Mouse (Mus musculus) hindbrain, embryonic 13.5 days (tissue): ENCODE measurements around the gene Il13. TPM values are rescaled to one million over a fixed set of nuclear protein-coding genes. Genes with fewer than 3 reads are reported as not detected.

ENCODE experiments used
- ATAC-seq: fragments of 200-750 bp; cut with Nextera tagmentation; 2 replicates; pipeline ENCODE4 v1.8.0; 2017; ENCODE audit warnings: moderate TSS enrichment; ENCODE audit not compliant: low FRiP score
- H3K27ac ChIP-seq: fragments of 300-500 bp; sonication (generic); 2 replicates; pipeline ENCODE4 v1.5.1; 2015; ENCODE audit warnings: inconsistent platforms, mild to moderate bottlenecking, moderate library complexity
- H3K27me3 ChIP-seq: fragments of 300-500 bp; sonication (generic); 2 replicates; pipeline ENCODE4 v1.6.1; 2015; ENCODE audit warnings: mild to moderate bottlenecking, inconsistent platforms
- H3K36me3 ChIP-seq: fragments of 300-500 bp; sonication (generic); 2 replicates; pipeline ENCODE4 v1.6.1; 2015; ENCODE audit warnings: mild to moderate bottlenecking, inconsistent platforms
- H3K4me1 ChIP-seq: fragments of 300-500 bp; sonication (generic); replicated peaks from 2 replicates; pipeline ENCODE4 v1.6.1; 2015; ENCODE audit warnings: inconsistent platforms
- H3K4me2 ChIP-seq: fragments of 300-500 bp; sonication (generic); 2 replicates; pipeline ENCODE4 v1.6.1; 2015; ENCODE audit warnings: inconsistent platforms, mild to moderate bottlenecking, moderate library complexity
- H3K4me3 ChIP-seq: fragments of 300-500 bp; sonication (generic); 2 replicates; pipeline ENCODE4 v1.5.1; 2015; ENCODE audit warnings: mild to moderate bottlenecking, inconsistent platforms
- H3K9ac ChIP-seq: fragments of 300-500 bp; sonication (generic); 2 replicates; pipeline ENCODE4 v1.6.1; 2015; ENCODE audit warnings: mild to moderate bottlenecking, inconsistent platforms
- H3K9me3 ChIP-seq: fragments of 300-500 bp; sonication (generic); 2 replicates; pipeline ENCODE4 v1.6.1; 2016; ENCODE audit warnings: inconsistent platforms
- WGBS: fragments of 180-500 bp; shearing (Covaris S2); methylation state at CpG from one replicate; pipeline ENCODE4 v1.1.7; 2015; 5-methylcytosine and 5-hydroxymethylcytosine counted together
- polyA plus RNA-seq: library from polyadenylated mRNA; unstranded; fragments of >200 nt; fragmentation: Nextera tagmentation; extraction: Ambion mirVana; gene quantifications from 2 replicates; pipeline ENCODE4 v1.2.1, GENCODE M21; 2015

The Il13 gene
- polyA plus RNA-seq, 1 experiment from 2014 or later: not detected

DNA sequence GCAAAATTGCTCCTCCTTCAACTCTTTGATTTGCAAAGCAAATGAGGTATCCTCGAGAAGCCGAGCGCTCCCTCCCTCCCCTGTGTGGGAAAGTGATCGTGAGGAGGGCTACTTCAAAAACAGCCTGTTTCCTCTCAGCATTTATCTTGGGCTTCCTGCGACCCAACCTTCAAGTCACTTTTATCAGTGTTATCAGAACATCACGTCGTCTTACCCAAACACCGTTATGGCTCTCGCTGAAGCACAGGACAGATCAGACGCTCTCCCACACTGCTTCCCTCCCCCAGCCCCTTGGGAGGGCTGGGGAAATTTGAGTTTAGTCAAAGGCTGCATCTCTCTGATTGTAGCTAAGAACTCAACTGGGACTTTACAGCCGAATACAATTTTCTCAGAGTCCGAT lies 28.9 kb downstream of the Il13 start:
- peaks cover 9% of the 10 kb centered on the region for H3K4me1 ChIP-seq
- no peak overlapping the region; the same call in 1 of the 2 replicates for H3K4me2 ChIP-seq

GRCm38 (mm10) chr11:53604983-53605382 lies 29.5 kb downstream of the Il13 start:
- H3K4me3 ChIP-seq: no peak overlapping the region
- H3K9me3 ChIP-seq: no peaks in the 10 kb centered on the region
- peaks cover 40% of the 10 kb centered on the region for H3K36me3 ChIP-seq
- no peak for ATAC-seq
- peaks cover 9% of the 10 kb centered on the region for H3K4me1 ChIP-seq
- no peak overlapping the region for H3K9ac ChIP-seq
- no peak overlapping the region for H3K4me2 ChIP-seq
- H3K27ac ChIP-seq: no peak overlapping the region
- WGBS: 90% methylated on average over 3 of the region's 3 CpGs
- no peaks in the 10 kb centered on the region for H3K27me3 ChIP-seq

More for the DNA sequence above, 28.9 kb downstream of the Il13 start:
- WGBS: 7% methylated on average over 12 of the region's 12 CpGs
- Histone ChIP-seq H3K4me3 (no peak overlapping the region), H3K9me3 (no peaks in the 10 kb centered on the region), H3K36me3 (peaks cover 34% of the 10 kb centered on the region), H3K27me3 (no peaks in the 10 kb centered on the region), H3K9ac (no peak overlapping the region), H3K27ac (no peak overlapping the region)
- ATAC-seq: no peak

DNA sequence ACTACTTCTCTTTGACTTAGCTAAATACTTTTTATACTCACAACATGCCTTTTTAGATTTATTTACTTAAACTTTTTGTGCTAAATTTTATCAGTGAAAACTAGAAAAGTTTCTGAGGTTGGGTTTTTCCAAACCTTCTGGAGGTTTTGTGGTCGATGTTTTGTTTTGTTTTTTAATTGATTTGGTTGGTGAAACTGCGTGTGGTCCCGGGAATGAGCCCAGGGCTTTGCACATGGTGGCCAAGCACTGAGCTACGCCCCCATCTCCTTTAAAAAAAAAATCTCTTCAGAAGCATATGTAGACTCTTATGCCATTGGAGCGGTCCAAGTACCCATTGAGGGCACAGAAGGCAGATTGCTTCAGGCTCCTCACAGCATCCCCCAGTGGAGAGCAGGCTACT lies 43.4 kb downstream of the Il13 start:
- H3K4me3 ChIP-seq: no peak overlapping the region
- no peak overlapping the region for H3K27ac ChIP-seq
- H3K4me2 ChIP-seq: no peak overlapping the region
- H3K36me3 ChIP-seq: peaks cover 91% of the 10 kb centered on the region
- 93% methylated on average over 5 of the region's 5 CpGs for WGBS
- H3K4me1 ChIP-seq: no peaks in the 10 kb centered on the region
- no peak overlapping the region for H3K9ac ChIP-seq
- ATAC-seq: no peak
- H3K27me3 ChIP-seq: no peaks in the 10 kb centered on the region
- H3K9me3 ChIP-seq: no peaks in the 10 kb centered on the region

DNA sequence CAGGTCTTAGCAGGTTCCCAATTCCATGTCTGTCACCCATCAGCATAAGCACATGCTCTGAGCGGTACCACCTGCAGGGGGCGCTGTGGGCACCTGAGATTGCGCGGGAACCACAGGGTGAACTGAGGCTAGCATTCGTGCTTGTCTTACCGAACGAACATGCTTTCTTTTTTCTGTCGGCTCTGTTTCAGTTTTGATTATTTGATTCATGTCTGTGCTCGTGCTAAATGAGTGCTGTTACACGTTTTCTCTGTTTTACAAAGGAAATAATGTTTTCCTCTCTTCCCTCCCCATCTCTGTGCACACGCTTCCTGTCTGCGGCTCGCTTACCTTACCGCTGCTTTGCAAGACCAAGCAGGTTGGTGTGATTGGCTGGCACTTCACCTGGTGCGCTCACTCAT lies 44.1 kb downstream of the Il13 start:
- H3K4me1 ChIP-seq: no peaks in the 10 kb centered on the region
- no peaks in the 10 kb centered on the region for H3K9me3 ChIP-seq
- no peak overlapping the region for H3K4me2 ChIP-seq
- H3K27ac ChIP-seq: no peak overlapping the region
- H3K4me3 ChIP-seq: no peak overlapping the region
- H3K36me3 ChIP-seq: peaks cover 94% of the 10 kb centered on the region
- 42% methylated on average over 15 of the region's 15 CpGs for WGBS
- H3K27me3 ChIP-seq: no peaks in the 10 kb centered on the region
- no peak for ATAC-seq
- H3K9ac ChIP-seq: no peak overlapping the region

DNA sequence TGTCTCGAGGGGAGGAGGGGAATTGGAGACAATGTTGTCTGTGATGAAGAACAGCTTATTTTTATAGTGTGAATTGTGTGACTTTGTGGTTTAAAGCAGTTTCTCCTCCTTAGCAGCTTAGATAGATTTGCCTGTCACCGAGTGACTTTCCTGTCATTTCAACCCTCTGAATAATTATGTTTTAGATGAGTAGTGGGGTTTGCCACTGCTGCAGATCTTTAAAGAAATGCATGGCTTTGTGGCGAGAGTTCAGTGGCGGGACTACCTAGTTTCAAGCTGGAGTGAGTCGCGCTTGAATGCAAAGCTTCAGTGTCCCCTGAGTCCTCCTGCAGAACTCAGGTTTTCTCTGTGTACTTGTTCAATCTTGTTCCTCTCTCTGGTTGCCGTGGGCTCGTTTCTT lies 46.2 kb downstream of the Il13 start:
- no peaks in the 10 kb centered on the region for H3K27me3 ChIP-seq
- H3K27ac ChIP-seq: no peak overlapping the region
- 85% methylated on average over 8 of the region's 8 CpGs for WGBS
- H3K9me3 ChIP-seq: no peaks in the 10 kb centered on the region
- no peaks in the 10 kb centered on the region for H3K4me1 ChIP-seq
- H3K4me2 ChIP-seq: no peak overlapping the region
- H3K4me3 ChIP-seq: no peak overlapping the region
- no peak for ATAC-seq
- H3K36me3 ChIP-seq: peaks cover 92% of the 10 kb centered on the region
- H3K9ac ChIP-seq: no peak overlapping the region

- Histone ChIP-seq H3K27ac (no peak overlapping the region), H3K4me1 (no peaks in the 10 kb centered on the region), H3K9me3 (no peaks in the 10 kb centered on the region), H3K9ac (no peak overlapping the region), H3K4me3 (no peak overlapping the region), H3K36me3 (peaks cover 84% of the 10 kb centered on the region), H3K4me2 (no peak overlapping the region), H3K27me3 (no peaks in the 10 kb centered on the region)
- no peak for ATAC-seq
- WGBS: 98% methylated on average over 6 of the region's 6 CpGs
Measured at GRCm38 (mm10) chr11:53585510-53585909, 49.0 kb downstream of the Il13 start.

DNA sequence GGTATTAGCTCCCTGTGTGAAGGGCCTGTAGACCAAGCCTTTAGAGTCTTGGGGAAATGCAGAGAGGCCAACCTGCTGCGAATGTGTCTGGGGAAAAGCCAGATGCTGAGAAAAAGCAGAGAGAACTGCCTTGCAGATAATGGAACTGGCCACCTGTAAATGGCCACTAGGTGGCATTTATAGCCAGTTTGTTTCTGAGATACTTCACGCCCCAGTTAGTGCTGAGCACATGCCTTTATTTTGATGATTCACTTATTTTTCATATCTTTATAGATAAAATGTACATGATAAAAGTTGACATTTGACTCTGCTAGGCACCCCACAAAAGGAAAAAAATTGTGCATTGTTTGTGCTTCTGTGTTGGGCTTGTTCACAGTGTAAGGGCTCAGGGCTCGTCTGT lies 49.7 kb downstream of the Il13 start:
- H3K4me1 ChIP-seq: no peaks in the 10 kb centered on the region
- no peak overlapping the region for H3K27ac ChIP-seq
- no peak overlapping the region for H3K9ac ChIP-seq
- H3K36me3 ChIP-seq: peaks cover 86% of the 10 kb centered on the region
- H3K27me3 ChIP-seq: no peaks in the 10 kb centered on the region
- WGBS: 71% methylated on average over 3 of the region's 3 CpGs
- no peak overlapping the region for H3K4me3 ChIP-seq
- no peak for ATAC-seq
- no peak overlapping the region for H3K4me2 ChIP-seq
- no peaks in the 10 kb centered on the region for H3K9me3 ChIP-seq

- H3K36me3 ChIP-seq: peaks cover 83% of the 10 kb centered on the region
- H3K4me3 ChIP-seq: no peak overlapping the region
- H3K27me3 ChIP-seq: no peaks in the 10 kb centered on the region
- no peaks in the 10 kb centered on the region for H3K9me3 ChIP-seq
- no peak overlapping the region for H3K9ac ChIP-seq
- no peak overlapping the region for H3K4me2 ChIP-seq
- H3K27ac ChIP-seq: no peak overlapping the region
- H3K4me1 ChIP-seq: no peaks in the 10 kb centered on the region
- WGBS: 67% methylated on average over 10 of the region's 10 CpGs
- no peak for ATAC-seq
Measured at GRCm38 (mm10) chr11:53583151-53583550, 51.4 kb downstream of the Il13 start.

Other genes starting within 250 kb of the Il13 start
- not detected in 2 replicates for gene Leap2, start 211.5 kb downstream of the Il13 start, polyA plus RNA-seq
- 682 and 692 TPM in 2 replicates for gene Uqcrq, start 203.9 kb downstream of the Il13 start, polyA plus RNA-seq
- 3.1 and 3.3 TPM in 2 replicates for gene Gdf9, start 203.7 kb downstream of the Il13 start, polyA plus RNA-seq
- gene Gm10447, start 177.6 kb downstream of the Il13 start, polyA plus RNA-seq: 0.06 and 0.16 TPM in 2 replicates
- gene Shroom1, start 177.5 kb downstream of the Il13 start, polyA plus RNA-seq: 2.5 and 2.6 TPM in 2 replicates
- gene Gm9837, start 164.2 kb downstream of the Il13 start, polyA plus RNA-seq: not detected in 2 replicates
- gene Gm9945, start 154.5 kb downstream of the Il13 start, polyA plus RNA-seq: 0.28 TPM in 1 of 2 replicates, not detected in the other
- gene Sowaha, start 154.4 kb downstream of the Il13 start, polyA plus RNA-seq: 0.55 and 0.71 TPM in 2 replicates
- 16.4 and 17.3 TPM in 2 replicates for gene Sept8, start 115.4 kb downstream of the Il13 start, polyA plus RNA-seq
- gene Kif3a, start 67.3 kb downstream of the Il13 start, polyA plus RNA-seq: 275 and 285 TPM in 2 replicates
- 3.9 and 4.6 TPM in 2 replicates for gene Il4, start 16.0 kb downstream of the Il13 start, polyA plus RNA-seq
- gene Rad50, start 72.6 kb upstream of the Il13 start, polyA plus RNA-seq: 12.4 and 12.7 TPM in 2 replicates
- not detected in 2 replicates for gene Il5, start 86.1 kb upstream of the Il13 start, polyA plus RNA-seq
- 2.5 and 2.9 TPM in 2 replicates for gene Irf1, start 135.3 kb upstream of the Il13 start, polyA plus RNA-seq
- not detected in 2 replicates for gene Gm17334, start 138.5 kb upstream of the Il13 start, polyA plus RNA-seq
- 0.31 and 0.69 TPM in 2 replicates for gene Gm12216, start 224.6 kb upstream of the Il13 start, polyA plus RNA-seq